Mouse (Mus musculus) frontal cortex, adult 2 months (tissue): Measurements from ENCODE around the gene Gpr89. TPM values are rescaled to one million over a fixed set of nuclear protein-coding genes. Genes with fewer than 3 reads are reported as not detected.

Experiments
- DNase-seq, 2 experiments: peaks; one replicate each; pipeline ENCODE4 v3.0.0; 2022; ENCODE audit warnings: low spot score in 1 of 2; ENCODE audit errors: extremely low spot score in 1 of 2
- polyA plus RNA-seq: library from polyadenylated mRNA; depleted of rRNA; stranded (reverse); fragments of >200 nt; gene quantifications from 2 replicates; pipeline ENCODE4 v1.2.3, GENCODE M21; 2012; rRNA removed

The Gpr89 gene
- polyA plus RNA-seq, 1 experiment = 17.7 TPM

- no peak for DNase-seq
Measured at GRCm38 (mm10) chr3:96825261-96825660, 79.9 kb downstream of the Gpr89 start.

- no peak for DNase-seq
Measured at GRCm38 (mm10) chr3:96824614-96825013, 80.5 kb downstream of the Gpr89 start.

- no peak for DNase-seq
Measured at GRCm38 (mm10) chr3:96823701-96824100, 81.4 kb downstream of the Gpr89 start.

- no peak for DNase-seq
Measured at GRCm38 (mm10) chr3:96821581-96821980, 83.6 kb downstream of the Gpr89 start.

- no peak for DNase-seq
Measured at GRCm38 (mm10) chr3:96820116-96820915, 84.8 kb downstream of the Gpr89 start.

Other genes with a start within 250 kb of the Gpr89 start
- gene Ankrd35, start 235.2 kb downstream of the Gpr89 start, polyA plus RNA-seq = 5.9 and 9.8 TPM in 2 replicates
- gene Pias3, start 209.0 kb downstream of the Gpr89 start, polyA plus RNA-seq = 25.2 and 25.8 TPM in 2 replicates
- gene Nudt17, start 196.8 kb downstream of the Gpr89 start, polyA plus RNA-seq = 10.2 and 10.5 TPM in 2 replicates
- 34.2 and 34.4 TPM in 2 replicates for gene Polr3c, start 177.7 kb downstream of the Gpr89 start, polyA plus RNA-seq
- 46.0 and 49.0 TPM in 2 replicates for gene Rnf115, start 177.7 kb downstream of the Gpr89 start, polyA plus RNA-seq
- 0.32 and 0.36 TPM in 2 replicates for gene Pdzk1, start 76.1 kb downstream of the Gpr89 start, polyA plus RNA-seq
- 0.06 TPM in 1 of 2 replicates, not detected in the other for gene Cd160, start 76.0 kb downstream of the Gpr89 start, polyA plus RNA-seq
- 0.55 and 0.62 TPM in 2 replicates for gene Gja5, start 653 bp downstream of the Gpr89 start, polyA plus RNA-seq
- not detected in 2 replicates for gene Gja8, start 20.7 kb upstream of the Gpr89 start, polyA plus RNA-seq